Mouse (Mus musculus): ENCODE data around the gene Cdk2ap2.
"Not testable (repeated sequence)": the region's sequence is repeated elsewhere in the genome, so short reads cannot be mapped to it uniquely, and the experiment has no call there.

The Cdk2ap2 gene

GRCm38 (mm10) chr19:4134354-4134753 lies 37.4 kb downstream of the Cdk2ap2 start:
- in situ Hi-C loops (cut with MboI, MseI), result no loop called here

GRCm38 (mm10) chr19:4135229-4135962 lies 38.4 kb downstream of the Cdk2ap2 start:
- in situ Hi-C loops (cut with MboI, MseI), result not testable (repeated sequence)

DNA sequence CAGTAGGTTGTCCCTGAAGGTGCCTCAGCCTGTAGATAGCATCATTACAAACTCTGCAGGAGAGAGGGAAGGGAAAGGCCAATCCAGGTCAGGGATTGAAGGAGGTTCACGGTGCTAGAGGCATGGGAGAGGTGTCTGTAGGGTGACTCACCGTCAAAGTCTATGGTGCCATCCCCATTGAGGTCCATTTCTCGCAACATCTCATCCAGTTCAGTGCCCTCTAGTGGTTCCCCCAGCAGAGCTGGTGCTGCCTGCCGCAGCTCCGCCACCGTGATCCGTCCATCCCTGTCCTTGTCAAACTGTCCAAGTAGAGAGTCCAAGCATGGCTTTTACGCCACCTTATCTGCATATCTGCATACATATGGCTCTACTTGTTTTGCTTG lies 39.0 kb downstream of the Cdk2ap2 start:
- in situ Hi-C loops (cut with MboI, MseI), result not testable (repeated sequence)

DNA sequence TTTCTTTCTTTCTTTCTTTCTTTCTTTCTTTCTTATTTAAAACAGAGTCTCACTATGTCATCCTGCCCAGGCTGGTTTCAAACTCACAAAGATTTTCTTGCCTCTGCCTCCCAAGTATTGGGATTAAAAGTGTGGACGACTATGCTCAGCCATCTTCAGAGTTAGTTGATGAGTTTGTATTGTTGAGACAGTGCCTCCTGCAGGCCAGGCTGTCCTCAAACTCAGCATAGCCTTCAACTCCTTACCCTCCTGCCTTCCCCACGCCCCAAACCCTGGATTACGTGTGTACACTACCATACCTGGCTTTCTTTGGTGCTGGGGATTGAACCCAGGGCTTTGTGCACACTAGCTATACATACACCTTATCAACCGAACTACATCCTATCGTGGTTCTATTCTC lies 39.5 kb downstream of the Cdk2ap2 start:
- in situ Hi-C loops (cut with MboI, MseI), result no loop called here

DNA sequence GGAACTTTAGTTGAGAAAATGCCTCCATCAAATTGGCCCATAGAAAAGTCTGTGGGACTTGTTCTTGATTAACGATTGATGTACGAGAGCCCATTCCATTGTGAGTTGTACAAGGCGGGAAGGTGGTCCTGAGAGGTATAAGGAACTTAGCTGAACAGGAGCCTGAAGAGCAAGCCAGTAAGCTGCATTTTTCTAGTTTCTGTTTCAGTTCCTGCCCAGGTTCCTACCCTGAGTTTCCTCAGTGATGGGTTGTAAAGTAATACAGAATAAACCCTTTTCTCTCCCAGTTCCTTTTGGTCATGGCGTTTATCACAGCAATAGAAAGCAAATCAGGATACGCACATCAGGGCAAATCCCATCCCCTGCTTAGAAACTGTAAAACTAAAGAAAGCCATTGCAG lies 40.9 kb downstream of the Cdk2ap2 start:
- in situ Hi-C loops (cut with MboI, MseI), result no loop called here

- in situ Hi-C loops (cut with MboI, MseI), result no loop called here
Measured at GRCm38 (mm10) chr19:4139446-4139845, 42.5 kb downstream of the Cdk2ap2 start, which contains the start of gene Gpr152. Gpr152 (plus strand) TSS chr19:4139787.

GRCm38 (mm10) chr19:4140147-4140546 lies 43.2 kb downstream of the Cdk2ap2 start:
- in situ Hi-C loops (cut with MboI, MseI), result no loop called here

- in situ Hi-C loops (cut with MboI, MseI), result no loop called here
Measured at GRCm38 (mm10) chr19:4142416-4143173, 45.6 kb downstream of the Cdk2ap2 start.

DNA sequence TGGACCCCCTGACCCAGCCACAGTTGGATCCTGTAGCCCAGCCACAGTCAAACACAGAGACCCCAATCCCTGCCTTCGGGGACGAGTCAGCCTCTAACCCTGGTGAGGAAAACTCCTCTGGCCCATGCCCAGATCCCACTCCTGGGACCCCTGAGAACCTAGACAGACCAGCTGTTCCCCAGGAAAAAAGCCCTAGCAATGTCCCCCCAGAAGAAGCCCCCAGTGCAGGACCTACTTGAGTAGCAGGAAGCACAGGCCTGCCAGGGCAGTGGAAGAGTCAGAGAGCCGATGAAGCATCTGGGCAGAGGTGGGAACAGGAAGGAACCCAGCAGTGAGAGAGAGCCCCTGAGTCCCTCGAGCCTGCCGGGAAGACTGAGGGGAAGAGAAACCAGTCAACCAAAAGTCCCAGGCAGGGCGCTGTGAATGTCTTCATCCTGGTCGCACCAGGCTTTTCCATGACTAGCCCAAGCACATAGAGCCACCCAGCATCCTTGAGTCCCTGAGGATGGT lies 46.8 kb downstream of the Cdk2ap2 start, which contains the start of gene Cabp4:
Cabp4 (minus strand) TSS at position 275 of the 510 bp plus-strand sequence.
- in situ Hi-C loops (cut with MboI, MseI), result no loop called here

DNA sequence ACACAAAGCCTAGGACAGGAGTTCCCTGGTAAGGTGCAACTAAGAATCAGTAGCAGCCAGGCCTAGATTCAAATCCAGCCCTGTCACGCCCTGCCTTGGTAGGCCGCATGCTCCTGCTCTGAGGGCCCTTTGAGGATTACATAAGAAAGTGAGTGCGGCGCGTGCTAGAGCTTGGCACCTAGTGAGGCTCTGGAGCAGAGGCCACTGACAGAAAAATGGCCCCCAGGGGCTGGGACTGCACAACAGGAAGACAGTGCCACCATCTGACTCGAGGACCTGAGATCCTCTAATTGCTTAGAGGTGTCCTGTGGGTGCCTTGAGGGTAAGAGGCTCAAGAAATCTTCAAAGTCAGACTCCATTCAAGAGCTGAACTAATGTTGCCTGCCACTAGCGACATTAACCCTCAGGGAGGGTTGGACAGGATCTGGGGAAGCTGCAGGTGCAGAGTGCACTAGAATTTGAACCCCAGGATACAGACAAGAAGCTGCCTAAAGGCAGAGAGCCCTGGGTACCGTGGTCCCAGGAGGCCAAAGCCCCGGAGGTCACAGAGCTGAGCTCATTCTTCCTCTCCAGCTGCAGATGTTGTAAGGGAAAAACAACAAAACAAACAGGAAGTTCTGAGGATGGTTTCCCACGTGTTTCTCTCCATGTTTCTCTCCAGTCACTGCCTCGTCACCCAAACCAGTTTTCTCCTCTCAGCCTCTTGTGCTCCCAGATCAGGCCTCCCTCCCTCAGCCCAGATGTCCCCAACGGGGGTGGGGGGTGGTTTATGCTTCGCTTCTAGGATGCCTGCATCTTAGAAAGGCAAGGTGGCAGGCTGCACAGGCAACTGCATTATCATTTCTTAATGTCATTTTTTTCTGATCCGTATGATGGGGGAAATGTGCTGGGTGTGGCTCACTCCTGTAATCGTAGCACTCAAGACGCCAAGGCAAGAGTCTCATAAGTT lies 47.8 kb downstream of the Cdk2ap2 start:
- in situ Hi-C loops (cut with MboI, MseI), result no loop called here

DNA sequence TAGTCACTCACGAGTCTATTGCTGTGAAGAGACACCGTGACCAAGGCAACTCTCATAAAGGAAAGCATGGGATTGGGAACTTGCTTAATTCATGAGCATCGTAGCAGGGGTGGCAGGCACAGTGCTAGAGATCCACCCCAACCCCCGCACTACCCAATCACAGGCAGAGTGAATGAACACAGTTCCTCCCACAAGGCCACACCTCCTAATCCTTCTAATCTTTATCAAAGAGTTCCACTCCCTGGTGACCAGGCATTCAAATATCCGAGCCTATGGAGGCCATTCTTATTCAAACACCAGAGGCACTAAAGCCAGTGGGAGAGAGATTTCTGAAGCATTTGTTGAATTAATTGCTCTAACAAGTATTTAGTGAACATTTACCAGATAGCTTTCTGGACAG lies 49.0 kb downstream of the Cdk2ap2 start:
- in situ Hi-C loops (cut with MboI, MseI), result no loop called here

GRCm38 (mm10) chr19:4146366-4147021 lies 49.5 kb downstream of the Cdk2ap2 start:
- in situ Hi-C loops (cut with MboI, MseI), result no loop called here

DNA sequence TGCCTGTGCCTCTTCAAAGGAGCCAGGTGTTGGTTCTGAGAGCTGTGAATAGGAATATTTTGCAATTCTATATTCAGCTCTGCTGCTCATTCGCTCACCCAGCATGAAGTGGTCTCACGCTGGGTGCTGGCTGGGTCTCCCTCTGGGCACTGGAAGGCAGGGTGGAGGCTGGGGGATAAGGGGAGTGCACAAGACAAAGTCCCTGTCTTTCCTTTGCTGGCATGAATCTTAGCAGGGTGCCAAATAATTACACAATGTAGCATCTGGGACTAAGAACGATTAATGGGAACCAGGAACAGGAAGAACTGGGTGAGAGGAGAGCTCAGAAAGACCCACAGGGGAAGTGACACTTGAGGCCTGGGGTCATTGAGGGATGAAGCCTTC lies 50.0 kb downstream of the Cdk2ap2 start:
- in situ Hi-C loops (cut with MboI, MseI), result no loop called here

DNA sequence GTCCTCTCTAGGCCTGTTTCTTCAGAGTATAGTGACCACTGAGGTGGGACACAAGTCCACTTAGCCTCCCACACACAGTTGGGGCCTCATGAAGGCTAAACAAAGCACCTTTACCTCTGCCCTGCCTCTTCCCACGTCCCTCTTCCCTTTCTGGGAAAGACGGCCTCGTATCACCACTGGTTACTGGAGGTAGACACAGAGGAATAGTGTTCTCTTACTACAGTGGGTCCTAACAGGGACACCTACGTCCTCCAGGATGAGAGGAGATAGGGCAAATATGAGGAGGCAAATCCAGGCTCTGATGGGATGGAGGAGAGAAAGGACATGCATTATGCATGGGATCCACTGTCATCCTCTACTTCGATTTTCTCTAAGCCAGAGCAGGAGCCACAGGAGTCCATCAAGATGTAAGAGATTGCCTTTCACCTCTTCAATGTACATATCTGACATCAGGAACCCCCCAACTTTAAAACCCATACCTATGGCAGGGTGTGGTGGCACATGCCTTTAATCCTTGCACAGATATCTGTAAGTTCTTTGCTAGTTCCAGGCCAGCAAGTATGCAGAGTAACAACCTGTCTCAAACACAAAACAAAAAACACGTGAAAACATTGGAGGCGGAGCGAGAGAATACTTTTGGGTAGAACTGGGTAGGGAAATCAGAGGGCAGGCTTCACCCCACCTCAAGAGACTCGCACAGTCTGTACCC lies 51.0 kb downstream of the Cdk2ap2 start:
- in situ Hi-C loops (cut with MboI, MseI), result no loop called here

- in situ Hi-C loops (cut with MboI, MseI), result no loop called here
Measured at GRCm38 (mm10) chr19:4148491-4148806, 51.5 kb downstream of the Cdk2ap2 start, which contains the start of gene Coro1b. Coro1b (plus strand) TSS chr19:4148619.
